Mouse (Mus musculus): ENCODE data around the gene Kif3a. TPM values are rescaled to one million over a fixed set of nuclear protein-coding genes. Genes with fewer than 3 reads are reported as not detected.

Gene Kif3a
- polyA plus RNA-seq, 1 experiment from 2014 or later, result 62.6 TPM

- no peaks in the 10 kb centered on the region for H3K27me3 ChIP-seq (replicated peaks)
- WGBS, result 85% methylated on average over 4 of the region's 4 CpGs
Measured at GRCm38 (mm10) chr11:53620094-53620493, 52.9 kb downstream of the Kif3a start.

GRCm38 (mm10) chr11:53621582-53622439 lies 54.6 kb downstream of the Kif3a start:
- no peak for ATAC-seq (ENCODE audit: insufficient read depth, low FRiP score, low read depth)
- 87% methylated on average over 11 of the region's 11 CpGs for WGBS
- Histone ChIP-seq H3K27me3 (replicated peaks) (no peaks in the 10 kb centered on the region), H3K4me2 (no peak overlapping the region), H3K4me3 (replicated peaks) (no peak overlapping the region), H3K27ac (no peak overlapping the region), H3K9ac (no peak overlapping the region), H3K36me3 (no peaks in the 10 kb centered on the region), H3K4me1 (no peaks in the 10 kb centered on the region), H3K9me3 (no peaks in the 10 kb centered on the region)

More at GRCm38 (mm10) chr11:53620094-53620493, 52.9 kb downstream of the Kif3a start:
- H3K9ac ChIP-seq, result no peak overlapping the region
- no peaks in the 10 kb centered on the region for H3K4me1 ChIP-seq
- no peaks in the 10 kb centered on the region for H3K9me3 ChIP-seq
- H3K4me3 ChIP-seq (replicated peaks), result no peak overlapping the region
- H3K27ac ChIP-seq, result no peak overlapping the region
- H3K4me2 ChIP-seq, result no peak overlapping the region
- ATAC-seq (ENCODE audit: insufficient read depth, low FRiP score, low read depth), result no peak
- H3K36me3 ChIP-seq, result no peaks in the 10 kb centered on the region

DNA sequence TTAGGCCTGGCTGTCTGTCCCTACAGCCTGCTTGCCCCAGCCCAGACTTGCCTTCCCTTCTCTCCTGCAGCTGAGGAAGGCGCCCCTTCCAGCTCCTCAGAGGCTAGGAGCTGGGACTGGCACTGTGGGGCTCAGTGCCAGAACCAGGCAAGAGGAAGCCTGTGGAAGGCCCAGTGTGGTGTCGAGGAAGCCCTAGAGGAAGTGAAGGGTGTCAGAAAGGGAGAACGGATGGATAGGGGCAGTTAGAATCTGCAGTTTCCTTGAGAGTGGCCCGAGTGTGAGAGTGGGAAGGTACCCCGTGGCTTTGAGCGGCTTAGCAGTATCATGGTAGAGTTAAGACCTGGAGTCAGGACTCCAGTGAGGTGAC lies 55.2 kb downstream of the Kif3a start:
- Histone ChIP-seq H3K9ac (no peak overlapping the region), H3K4me3 (replicated peaks) (no peak overlapping the region), H3K27ac (no peak overlapping the region), H3K36me3 (no peaks in the 10 kb centered on the region), H3K4me2 (no peak overlapping the region), H3K9me3 (no peaks in the 10 kb centered on the region), H3K4me1 (no peaks in the 10 kb centered on the region), H3K27me3 (replicated peaks) (no peaks in the 10 kb centered on the region; the same call in 1 of the 2 replicates)
- no peak for ATAC-seq (ENCODE audit: insufficient read depth, low FRiP score, low read depth)
- 68% methylated on average over 6 of the region's 6 CpGs for WGBS

- Histone ChIP-seq H3K27me3 (replicated peaks) (no peaks in the 10 kb centered on the region; the same call in 1 of the 2 replicates), H3K4me3 (replicated peaks) (no peak overlapping the region), H3K4me2 (no peak overlapping the region), H3K9me3 (no peaks in the 10 kb centered on the region), H3K4me1 (no peaks in the 10 kb centered on the region), H3K9ac (no peak overlapping the region), H3K36me3 (no peaks in the 10 kb centered on the region), H3K27ac (no peak overlapping the region)
- ATAC-seq (ENCODE audit: insufficient read depth, low FRiP score, low read depth), result no peak
- 67% methylated on average over 9 of the region's 9 CpGs for WGBS
Measured at GRCm38 (mm10) chr11:53623573-53623972, 56.4 kb downstream of the Kif3a start.

GRCm38 (mm10) chr11:53624124-53624523 lies 56.9 kb downstream of the Kif3a start:
- ATAC-seq (ENCODE audit: insufficient read depth, low FRiP score, low read depth), result no peak
- Histone ChIP-seq H3K4me3 (replicated peaks) (no peak overlapping the region), H3K9me3 (no peaks in the 10 kb centered on the region), H3K27ac (no peak overlapping the region), H3K9ac (no peak overlapping the region), H3K27me3 (replicated peaks) (no peaks in the 10 kb centered on the region; the same call in 1 of the 2 replicates), H3K4me2 (no peak overlapping the region), H3K36me3 (no peaks in the 10 kb centered on the region), H3K4me1 (no peaks in the 10 kb centered on the region)
- 94% methylated on average over 2 of the region's 2 CpGs for WGBS

DNA sequence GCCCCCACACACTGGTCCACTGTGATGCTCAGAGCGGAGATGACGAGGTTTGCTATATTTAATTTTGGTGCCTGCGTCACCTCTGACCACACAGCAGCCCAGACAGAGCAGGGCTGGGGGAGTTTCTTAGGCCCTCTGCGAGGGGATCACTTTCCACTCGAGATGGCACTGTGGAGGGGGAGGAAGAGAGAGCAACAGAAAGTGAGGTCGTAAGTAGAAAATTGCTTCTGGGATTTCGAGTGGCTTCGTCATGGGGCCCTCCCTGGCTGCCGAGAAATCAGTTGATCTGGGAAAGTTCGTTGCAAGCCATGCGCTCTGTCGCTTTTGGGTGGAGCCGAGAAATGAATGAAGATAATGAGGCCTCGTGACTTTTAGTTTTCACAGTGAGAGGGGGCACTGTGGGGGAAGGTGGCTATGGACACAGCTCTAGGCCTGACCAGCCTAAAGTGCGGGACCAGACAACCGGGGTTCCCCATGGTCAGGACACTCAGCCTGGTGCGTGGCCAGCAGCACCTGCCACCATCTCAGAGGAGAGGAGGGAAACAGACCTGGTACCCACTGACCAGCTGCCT lies 59.7 kb downstream of the Kif3a start:
- ATAC-seq (ENCODE audit: insufficient read depth, low FRiP score, low read depth), result no peak
- H3K36me3 ChIP-seq, result no peaks in the 10 kb centered on the region
- H3K27me3 ChIP-seq (replicated peaks), result no peaks in the 10 kb centered on the region; the same call in 1 of the 2 replicates
- no peaks in the 10 kb centered on the region for H3K9me3 ChIP-seq
- WGBS, result 65% methylated on average over 17 of the region's 17 CpGs
- H3K4me3 ChIP-seq (replicated peaks), result no peak overlapping the region
- H3K4me1 ChIP-seq, result no peaks in the 10 kb centered on the region
- H3K27ac ChIP-seq, result no peak overlapping the region
- H3K4me2 ChIP-seq, result no peak overlapping the region
- H3K9ac ChIP-seq, result no peak overlapping the region

GRCm38 (mm10) chr11:53627859-53628258 lies 60.7 kb downstream of the Kif3a start:
- 17% methylated on average over 1 of the region's 1 CpGs for WGBS
- H3K4me2 ChIP-seq, result no peak overlapping the region
- peak; percentile 68; the same call in 1 of the 2 replicates for ATAC-seq (ENCODE audit: insufficient read depth, low FRiP score, low read depth)
- no peak overlapping the region for H3K9ac ChIP-seq
- no peaks in the 10 kb centered on the region for H3K9me3 ChIP-seq
- no peaks in the 10 kb centered on the region; the same call in 1 of the 2 replicates for H3K27me3 ChIP-seq (replicated peaks)
- H3K4me1 ChIP-seq, result no peaks in the 10 kb centered on the region
- H3K27ac ChIP-seq, result no peak overlapping the region
- no peaks in the 10 kb centered on the region for H3K36me3 ChIP-seq
- no peak overlapping the region for H3K4me3 ChIP-seq (replicated peaks)

DNA sequence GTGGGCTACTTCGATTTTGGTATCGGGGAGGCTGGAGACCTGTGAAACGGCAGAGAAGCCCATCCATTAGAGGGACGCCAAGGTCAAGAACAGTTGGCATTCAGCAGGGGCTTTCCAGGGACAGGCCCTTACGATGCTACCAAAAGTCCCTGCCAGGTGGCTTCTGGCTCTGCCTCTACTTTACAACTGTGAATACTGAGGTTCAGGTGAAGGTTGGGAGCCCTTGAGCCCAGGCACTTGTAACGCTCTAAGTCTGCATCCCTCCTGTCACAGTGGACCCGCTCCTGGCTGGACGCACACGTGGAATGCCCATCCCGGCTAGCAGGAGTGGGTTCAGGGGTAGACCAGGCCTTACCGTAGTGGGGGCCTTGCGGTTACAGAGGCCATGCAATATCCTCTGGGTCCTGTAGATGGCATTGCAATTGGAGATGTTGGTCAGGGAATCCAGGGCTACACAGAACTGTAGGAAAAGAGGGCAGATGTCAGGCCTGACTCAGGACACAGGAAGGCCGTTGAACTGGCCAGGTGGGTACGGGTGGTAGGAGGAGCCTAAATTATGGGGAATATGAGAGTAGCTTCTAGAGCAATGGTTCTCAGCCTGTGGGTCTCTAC lies 65.0 kb downstream of the Kif3a start:
- no peak for ATAC-seq (ENCODE audit: insufficient read depth, low FRiP score, low read depth)
- 72% methylated on average over 14 of the region's 14 CpGs for WGBS
- Histone ChIP-seq H3K4me1 (peaks cover 7% of the 10 kb centered on the region), H3K4me3 (replicated peaks) (no peak overlapping the region), H3K9ac (no peak overlapping the region), H3K36me3 (no peaks in the 10 kb centered on the region), H3K27me3 (replicated peaks) (peaks cover 11% of the 10 kb centered on the region; the same call in 1 of the 2 replicates), H3K9me3 (no peaks in the 10 kb centered on the region), H3K27ac (no peak overlapping the region), H3K4me2 (no peak overlapping the region)

DNA sequence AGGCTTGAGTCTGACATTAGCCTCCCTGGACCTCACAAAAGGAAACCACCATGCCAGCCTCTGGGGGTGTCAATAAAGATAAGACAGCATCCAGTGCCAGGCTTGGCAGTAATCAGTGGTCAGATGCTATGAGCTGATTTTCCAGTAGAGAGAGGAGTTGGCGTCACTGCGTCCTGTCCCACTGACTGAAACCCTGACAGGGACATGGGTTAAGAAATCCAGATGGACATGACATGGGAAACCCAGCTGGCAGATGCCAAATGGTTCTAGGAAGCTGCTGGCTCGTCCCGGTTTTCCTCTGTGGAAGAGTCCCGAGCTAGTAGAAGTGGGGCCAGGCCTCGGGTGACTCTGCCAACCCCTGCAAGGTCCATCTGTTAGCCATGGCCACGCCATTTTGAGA lies 66.5 kb downstream of the Kif3a start:
- H3K9ac ChIP-seq, result no peak overlapping the region
- peaks cover 7% of the 10 kb centered on the region for H3K4me1 ChIP-seq
- 82% methylated on average over 7 of the region's 7 CpGs for WGBS
- ATAC-seq (ENCODE audit: insufficient read depth, low FRiP score, low read depth), result no peak
- no peaks in the 10 kb centered on the region for H3K36me3 ChIP-seq
- H3K27ac ChIP-seq, result no peak overlapping the region
- H3K4me3 ChIP-seq (replicated peaks), result no peak overlapping the region
- no peaks in the 10 kb centered on the region for H3K9me3 ChIP-seq
- H3K4me2 ChIP-seq, result no peak overlapping the region
- peaks cover 11% of the 10 kb centered on the region; the same call in 1 of the 2 replicates for H3K27me3 ChIP-seq (replicated peaks)

DNA sequence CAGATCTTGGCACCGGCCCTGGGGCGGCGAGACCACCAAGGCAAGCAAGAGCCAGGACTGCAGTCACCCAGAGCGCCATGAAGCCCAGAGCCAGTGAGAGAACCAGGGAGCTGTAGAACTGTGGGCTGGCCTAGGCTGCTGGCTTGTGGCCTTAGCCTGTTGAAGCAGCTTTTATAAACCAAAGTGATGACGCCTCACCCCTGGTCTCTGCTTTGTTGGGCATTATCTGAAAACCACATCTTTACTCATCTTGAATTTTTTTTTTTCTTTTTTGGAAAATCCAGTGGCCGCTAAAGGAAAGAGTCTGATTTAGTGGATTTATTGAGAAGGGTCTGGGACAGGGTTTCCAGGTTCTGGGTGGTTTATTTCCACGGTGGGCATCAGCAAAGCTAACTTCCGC lies 67.4 kb downstream of the Kif3a start, which contains the start of gene Il13:
Gene Il13, minus strand, starts transcription at position 147 of the 400 bp plus-strand sequence.
- Histone ChIP-seq H3K36me3 (no peaks in the 10 kb centered on the region), H3K4me2 (no peak within 1 kb of the TSS), H3K4me3 (replicated peaks) (no peak within 1 kb of the TSS), H3K27ac (no peak within 1 kb of the TSS), H3K27me3 (replicated peaks) (peaks cover 11% of the 10 kb centered on the region; the same call in 1 of the 2 replicates), H3K4me1 (peaks cover 7% of the 10 kb centered on the region), H3K9me3 (no peaks in the 10 kb centered on the region), H3K9ac (no peak within 1 kb of the TSS)
- no peak for ATAC-seq (ENCODE audit: insufficient read depth, low FRiP score, low read depth)
- WGBS, result 92% methylated on average over 8 of the region's 8 CpGs

DNA sequence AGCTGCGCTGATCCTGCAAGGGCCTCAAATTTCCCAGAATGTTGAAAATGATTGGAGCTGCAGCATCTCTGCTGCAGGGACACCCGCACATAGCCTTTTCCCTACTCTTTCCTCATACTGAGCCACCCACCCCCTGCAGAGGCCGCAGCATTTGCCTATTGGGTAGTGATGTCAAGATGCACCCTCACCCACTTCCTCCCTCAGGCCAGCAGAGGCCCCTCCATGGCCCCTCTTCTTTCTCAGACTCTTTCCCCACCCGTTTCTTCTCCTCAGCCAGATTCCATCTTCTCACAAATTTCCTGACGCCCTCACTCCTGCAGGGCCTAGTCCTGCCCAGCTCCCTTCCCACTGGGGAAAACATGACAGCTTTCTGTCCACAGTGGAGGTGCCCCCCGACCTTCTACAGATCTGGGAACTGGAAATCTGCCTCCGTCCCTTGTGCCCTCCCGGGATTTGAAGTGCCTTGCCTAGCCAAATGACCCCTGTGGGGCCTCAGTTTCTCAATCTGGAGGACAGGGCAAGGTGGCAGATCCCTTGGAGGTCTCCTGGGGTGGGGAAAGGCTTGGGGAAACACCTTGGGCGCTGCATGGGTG lies 68.5 kb downstream of the Kif3a start:
- no peak for ATAC-seq (ENCODE audit: insufficient read depth, low FRiP score, low read depth)
- Histone ChIP-seq H3K27ac (no peak overlapping the region), H3K9ac (no peak overlapping the region), H3K4me3 (replicated peaks) (peak overlapping the region; percentile 33), H3K4me1 (peaks cover 7% of the 10 kb centered on the region), H3K36me3 (no peaks in the 10 kb centered on the region), H3K9me3 (no peaks in the 10 kb centered on the region), H3K4me2 (peak overlapping the region; percentile 77), H3K27me3 (replicated peaks) (peaks cover 11% of the 10 kb centered on the region; the same call in 1 of the 2 replicates)
- WGBS, result 45% methylated on average over 9 of the region's 9 CpGs

Data from stomach, embryonic 15.5 days (tissue).